Mouse (Mus musculus): Measurements from ENCODE around the gene Fndc10. TPM values are rescaled to one million over a fixed set of nuclear protein-coding genes. Genes with fewer than 3 reads are reported as not detected.

The Fndc10 gene
- polyA plus RNA-seq, 1 experiment from 2014 or later, result 3.8 TPM

- H3K9me3 ChIP-seq (replicated peaks), result no peaks in the 10 kb centered on the region
- H3K27me3 ChIP-seq, result no peaks in the 10 kb centered on the region
- H3K36me3 ChIP-seq, result no peaks in the 10 kb centered on the region
- H3K9ac ChIP-seq, result no peak overlapping the region
- peaks cover 15% of the 10 kb centered on the region for H3K4me1 ChIP-seq (replicated peaks)
- WGBS, result 78% methylated on average over 2 of the region's 2 CpGs
- H3K4me3 ChIP-seq, result no peak overlapping the region
- ATAC-seq (replicated peaks; ENCODE audit: insufficient number of reproducible peaks, insufficient read depth, low FRiP score, low read depth), result no peak
- no peak overlapping the region for H3K4me2 ChIP-seq
- H3K27ac ChIP-seq, result no peak overlapping the region
Measured at GRCm38 (mm10) chr4:155708582-155708981, 14.4 kb downstream of the Fndc10 start.

GRCm38 (mm10) chr4:155708988-155709387 lies 14.8 kb downstream of the Fndc10 start:
- no peak overlapping the region for H3K27ac ChIP-seq
- H3K4me3 ChIP-seq, result no peak overlapping the region
- no peak overlapping the region for H3K4me2 ChIP-seq
- no peak for ATAC-seq (replicated peaks; ENCODE audit: insufficient number of reproducible peaks, insufficient read depth, low FRiP score, low read depth)
- no peaks in the 10 kb centered on the region for H3K36me3 ChIP-seq
- no peaks in the 10 kb centered on the region for H3K9me3 ChIP-seq (replicated peaks)
- H3K9ac ChIP-seq, result no peak overlapping the region
- no peaks in the 10 kb centered on the region for H3K27me3 ChIP-seq
- peaks cover 15% of the 10 kb centered on the region for H3K4me1 ChIP-seq (replicated peaks)

DNA sequence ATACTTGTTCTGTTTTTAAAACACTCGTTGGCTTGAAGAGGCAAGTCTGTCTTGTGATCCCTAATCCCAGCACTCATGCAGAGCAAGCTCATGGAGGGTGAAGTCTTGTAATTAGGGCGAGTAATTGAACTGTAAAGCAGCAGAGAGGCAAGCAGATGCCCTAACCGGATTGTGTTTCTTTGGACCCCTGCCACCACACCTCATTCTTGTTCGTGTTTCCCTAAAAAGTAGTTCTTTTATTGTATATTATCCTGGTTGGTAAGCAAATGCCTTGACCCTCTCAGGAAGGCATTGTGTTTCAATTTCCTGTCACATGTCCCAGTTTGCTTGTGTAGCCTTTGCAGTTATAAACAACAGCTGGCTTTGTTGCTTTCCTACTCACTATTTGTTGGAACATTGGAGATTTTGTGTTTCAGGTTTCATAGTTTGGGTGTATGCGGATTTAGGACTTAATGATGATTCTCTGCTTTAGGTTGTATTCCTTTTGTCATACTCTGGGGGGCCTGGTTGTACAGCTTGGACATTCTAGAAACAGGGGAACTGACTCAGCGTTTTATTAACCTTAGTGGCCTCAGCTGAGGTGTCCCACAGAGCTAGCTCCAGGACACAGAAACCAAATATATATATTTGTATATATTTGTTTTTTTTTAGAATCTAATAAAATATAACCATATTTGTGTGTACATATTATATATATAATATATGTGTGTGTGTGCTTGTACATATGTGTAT lies 16.5 kb downstream of the Fndc10 start:
- Histone ChIP-seq H3K4me1 (replicated peaks) (peaks cover 11% of the 10 kb centered on the region), H3K36me3 (peaks cover 10% of the 10 kb centered on the region), H3K9me3 (replicated peaks) (no peaks in the 10 kb centered on the region), H3K9ac (no peak overlapping the region), H3K4me3 (no peak overlapping the region), H3K4me2 (no peak overlapping the region), H3K27me3 (no peaks in the 10 kb centered on the region), H3K27ac (peak overlapping the region; percentile 60)
- WGBS, result 65% methylated on average over 6 of the region's 6 CpGs
- no peak for ATAC-seq (replicated peaks; ENCODE audit: insufficient number of reproducible peaks, insufficient read depth, low FRiP score, low read depth)

GRCm38 (mm10) chr4:155721668-155722083 lies 27.5 kb downstream of the Fndc10 start:
- Histone ChIP-seq H3K27me3 (no peaks in the 10 kb centered on the region), H3K36me3 (peaks cover 9% of the 10 kb centered on the region; the same call in 1 of the 2 replicates), H3K9ac (no peak overlapping the region), H3K27ac (no peak overlapping the region), H3K4me2 (no peak overlapping the region), H3K4me1 (replicated peaks) (no peaks in the 10 kb centered on the region), H3K4me3 (no peak overlapping the region), H3K9me3 (replicated peaks) (no peaks in the 10 kb centered on the region)
- no peak for ATAC-seq (replicated peaks; ENCODE audit: insufficient number of reproducible peaks, insufficient read depth, low FRiP score, low read depth)
- 75% methylated on average over 4 of the region's 4 CpGs for WGBS

DNA sequence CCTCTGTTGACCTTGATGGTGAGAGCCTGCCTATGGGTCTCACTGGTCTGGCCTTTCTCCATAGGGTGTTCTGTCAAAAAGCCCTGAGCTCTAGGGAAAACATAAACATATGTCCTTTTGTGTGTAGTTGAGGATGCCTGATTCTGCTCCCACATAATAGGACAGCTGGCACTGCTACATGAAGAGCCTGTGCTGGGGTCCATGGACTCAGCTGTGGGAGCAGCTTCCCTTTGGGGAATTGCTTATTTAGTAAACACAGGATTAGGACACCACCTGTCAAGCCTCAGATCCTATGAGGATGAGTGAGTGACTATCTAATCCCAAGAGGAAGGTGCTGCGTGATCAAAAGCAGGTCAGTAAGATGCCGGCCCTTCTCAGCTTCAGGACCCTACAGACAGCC lies 33.9 kb downstream of the Fndc10 start:
- no peaks in the 10 kb centered on the region; the same call in 1 of the 2 replicates for H3K36me3 ChIP-seq
- H3K9ac ChIP-seq, result no peak overlapping the region
- no peaks in the 10 kb centered on the region for H3K4me1 ChIP-seq (replicated peaks)
- no peaks in the 10 kb centered on the region for H3K27me3 ChIP-seq
- no peak overlapping the region for H3K4me3 ChIP-seq
- no peak for ATAC-seq (replicated peaks; ENCODE audit: insufficient number of reproducible peaks, insufficient read depth, low FRiP score, low read depth)
- H3K27ac ChIP-seq, result no peak overlapping the region
- H3K9me3 ChIP-seq (replicated peaks), result no peaks in the 10 kb centered on the region
- no peak overlapping the region for H3K4me2 ChIP-seq
- WGBS, result 81% methylated on average over 2 of the region's 2 CpGs

GRCm38 (mm10) chr4:155733267-155733666 lies 39.1 kb downstream of the Fndc10 start:
- no peaks in the 10 kb centered on the region for H3K27me3 ChIP-seq
- 87% methylated on average over 10 of the region's 10 CpGs for WGBS
- no peak overlapping the region for H3K4me2 ChIP-seq
- no peak overlapping the region for H3K9ac ChIP-seq
- no peaks in the 10 kb centered on the region; the same call in 1 of the 2 replicates for H3K36me3 ChIP-seq
- H3K27ac ChIP-seq, result 0 out of 2 replicates have a peak overlapping the region, but pooled peaks have one; percentile 87
- H3K4me3 ChIP-seq, result no peak overlapping the region
- no peaks in the 10 kb centered on the region for H3K9me3 ChIP-seq (replicated peaks)
- ATAC-seq (replicated peaks; ENCODE audit: insufficient number of reproducible peaks, insufficient read depth, low FRiP score, low read depth), result no peak
- H3K4me1 ChIP-seq (replicated peaks), result peaks cover 22% of the 10 kb centered on the region

GRCm38 (mm10) chr4:155734350-155734941 lies 40.3 kb downstream of the Fndc10 start, which contains the start of gene Tmem240:
TSS of gene Tmem240 (plus strand) at chr4:155734800.
- Histone ChIP-seq H3K9ac (peak within 1 kb of the TSS; percentile 77), H3K4me2 (peak within 1 kb of the TSS; percentile 95), H3K4me1 (replicated peaks) (peaks cover 25% of the 10 kb centered on the region), H3K27ac (peak within 1 kb of the TSS; percentile 87), H3K4me3 (peak within 1 kb of the TSS; percentile 86), H3K36me3 (no peaks in the 10 kb centered on the region; the same call in 1 of the 2 replicates), H3K9me3 (replicated peaks) (no peaks in the 10 kb centered on the region), H3K27me3 (no peaks in the 10 kb centered on the region)
- WGBS, result 2% methylated on average over 19 of the region's 35 CpGs
- peak; percentile 88 for ATAC-seq (replicated peaks; ENCODE audit: insufficient number of reproducible peaks, insufficient read depth, low FRiP score, low read depth)

- under 1% methylated on average over 61 of the region's 79 CpGs for WGBS
- H3K4me3 ChIP-seq, result peak overlapping the region; percentile 86
- H3K4me2 ChIP-seq, result peak overlapping the region; percentile 95
- H3K36me3 ChIP-seq, result peaks cover 2% of the 10 kb centered on the region
- peaks cover 31% of the 10 kb centered on the region for H3K4me1 ChIP-seq (replicated peaks)
- H3K9ac ChIP-seq, result peak overlapping the region; percentile 77
- H3K9me3 ChIP-seq (replicated peaks), result no peaks in the 10 kb centered on the region
- no peaks in the 10 kb centered on the region for H3K27me3 ChIP-seq
- peak; percentile 72 for ATAC-seq (replicated peaks; ENCODE audit: insufficient number of reproducible peaks, insufficient read depth, low FRiP score, low read depth)
- H3K27ac ChIP-seq, result peak overlapping the region; percentile 87
Measured at GRCm38 (mm10) chr4:155734951-155735702, 41.0 kb downstream of the Fndc10 start.

DNA sequence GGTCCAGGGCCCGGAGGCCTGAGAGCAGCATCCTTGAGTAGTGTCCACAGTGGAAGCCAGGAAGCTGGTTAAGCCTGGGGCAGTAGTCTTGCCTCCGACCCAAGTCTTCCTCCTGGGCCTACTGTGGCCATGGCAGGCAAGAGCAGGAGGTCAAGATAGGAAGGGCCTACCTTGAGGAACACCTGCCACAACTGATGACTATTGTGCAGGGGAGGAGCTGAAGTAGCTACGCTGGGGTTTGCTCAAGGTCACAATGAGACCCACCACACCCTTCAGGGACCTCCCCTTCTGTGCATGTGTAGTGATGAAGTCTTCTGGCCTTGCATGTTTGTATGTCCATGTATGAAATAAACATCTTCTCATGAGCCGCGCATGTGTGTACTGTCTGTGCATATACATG lies 41.6 kb downstream of the Fndc10 start:
- peak overlapping the region; percentile 77 for H3K9ac ChIP-seq
- peak overlapping the region; percentile 86 for H3K4me3 ChIP-seq
- H3K36me3 ChIP-seq, result peaks cover 8% of the 10 kb centered on the region
- peaks cover 34% of the 10 kb centered on the region for H3K4me1 ChIP-seq (replicated peaks)
- H3K9me3 ChIP-seq (replicated peaks), result no peaks in the 10 kb centered on the region
- H3K27ac ChIP-seq, result 0 out of 2 replicates have a peak overlapping the region, but pooled peaks have one; percentile 87
- no peak for ATAC-seq (replicated peaks; ENCODE audit: insufficient number of reproducible peaks, insufficient read depth, low FRiP score, low read depth)
- 74% methylated on average over 5 of the region's 5 CpGs for WGBS
- H3K27me3 ChIP-seq, result no peaks in the 10 kb centered on the region
- H3K4me2 ChIP-seq, result peak overlapping the region; percentile 95

GRCm38 (mm10) chr4:155736421-155736820 lies 42.3 kb downstream of the Fndc10 start:
- Histone ChIP-seq H3K4me1 (replicated peaks) (peaks cover 34% of the 10 kb centered on the region), H3K4me3 (no peak overlapping the region), H3K9me3 (replicated peaks) (no peaks in the 10 kb centered on the region), H3K36me3 (peaks cover 15% of the 10 kb centered on the region), H3K4me2 (no peak overlapping the region; the same call in 1 of the 2 replicates), H3K9ac (no peak overlapping the region), H3K27ac (no peak overlapping the region), H3K27me3 (no peaks in the 10 kb centered on the region)
- 86% methylated on average over 5 of the region's 5 CpGs for WGBS
- no peak for ATAC-seq (replicated peaks; ENCODE audit: insufficient number of reproducible peaks, insufficient read depth, low FRiP score, low read depth)

- Histone ChIP-seq H3K4me3 (no peak overlapping the region), H3K27ac (no peak overlapping the region), H3K9me3 (replicated peaks) (no peaks in the 10 kb centered on the region), H3K4me1 (replicated peaks) (peaks cover 33% of the 10 kb centered on the region), H3K36me3 (peaks cover 28% of the 10 kb centered on the region), H3K9ac (no peak overlapping the region), H3K4me2 (no peak overlapping the region), H3K27me3 (no peaks in the 10 kb centered on the region)
- 46% methylated on average over 8 of the region's 8 CpGs for WGBS
- no peak for ATAC-seq (replicated peaks; ENCODE audit: insufficient number of reproducible peaks, insufficient read depth, low FRiP score, low read depth)
Measured at GRCm38 (mm10) chr4:155738262-155738661, 44.1 kb downstream of the Fndc10 start.

Data from heart, embryonic 15.5 days (tissue).